Mouse (Mus musculus) liver, embryonic 16.5 days (tissue): Measurements from ENCODE around the gene Nhej1. TPM values are rescaled to one million over a fixed set of nuclear protein-coding genes. Genes with fewer than 3 reads are reported as not detected.

Experiments used
- ATAC-seq: fragments of 200-750 bp; cut with Nextera tagmentation; 2 replicates; pipeline ENCODE4 v1.8.0; 2017; ENCODE audit warnings: low read depth, mild to moderate bottlenecking, moderate number of reproducible peaks, moderate library complexity
- H3K27ac ChIP-seq: fragments of 300-500 bp; sonication (generic); 2 replicates; pipeline ENCODE4 v1.5.1; 2014; ENCODE audit warnings: mild to moderate bottlenecking, low read length
- H3K27me3 ChIP-seq: fragments of 300-500 bp; sonication (generic); 2 replicates; pipeline ENCODE4 v1.6.1; 2014; ENCODE audit warnings: low read depth, low read length, mixed read lengths; ENCODE audit not compliant: control insufficient read depth, insufficient read depth
- H3K36me3 ChIP-seq: fragments of 300-500 bp; sonication (generic); 2 replicates; pipeline ENCODE4 v1.6.1; 2014; ENCODE audit warnings: mild to moderate bottlenecking; ENCODE audit not compliant: control insufficient read depth, insufficient read depth
- H3K4me1 ChIP-seq: fragments of 300-500 bp; sonication (generic); 2 replicates; pipeline ENCODE4 v1.6.1; 2014; ENCODE audit warnings: low read depth, low read length, mixed read lengths; ENCODE audit not compliant: control insufficient read depth
- H3K4me2 ChIP-seq: fragments of 300-500 bp; sonication (generic); 2 replicates; pipeline ENCODE4 v1.6.1; 2014; ENCODE audit warnings: low read depth, low read length, mixed read lengths
- H3K4me3 ChIP-seq: fragments of 300-500 bp; sonication (generic); 2 replicates; pipeline ENCODE4 v1.5.1; 2014; ENCODE audit warnings: low read depth, mild to moderate bottlenecking, low read length
- H3K9ac ChIP-seq: fragments of 300-500 bp; sonication (generic); 2 replicates; pipeline ENCODE4 v1.6.1; 2014; ENCODE audit warnings: low read depth, low read length
- H3K9me3 ChIP-seq: fragments of 300-500 bp; sonication (generic); replicated peaks from 2 replicates; pipeline ENCODE4 v1.6.1; 2016; ENCODE audit warnings: low read length; ENCODE audit not compliant: control insufficient read depth
- WGBS: fragments of 180-500 bp; shearing (Covaris S2); extraction: QIAGEN DNeasy Blood & Tissue Kit; methylation state at CpG from one replicate; pipeline ENCODE4 v1.1.7; 2014; ENCODE audit not compliant: insufficient replicate concordance; 5-methylcytosine and 5-hydroxymethylcytosine counted together
- polyA plus RNA-seq: library from polyadenylated mRNA; unstranded; fragments of >200 nt; fragmentation: Nextera tagmentation; extraction: Ambion mirVana; gene quantifications from 2 replicates; pipeline ENCODE4 v1.2.1, GENCODE M21; 2015

Gene Nhej1
- polyA plus RNA-seq, result 5.6 and 6.0 TPM in 2 replicates

DNA sequence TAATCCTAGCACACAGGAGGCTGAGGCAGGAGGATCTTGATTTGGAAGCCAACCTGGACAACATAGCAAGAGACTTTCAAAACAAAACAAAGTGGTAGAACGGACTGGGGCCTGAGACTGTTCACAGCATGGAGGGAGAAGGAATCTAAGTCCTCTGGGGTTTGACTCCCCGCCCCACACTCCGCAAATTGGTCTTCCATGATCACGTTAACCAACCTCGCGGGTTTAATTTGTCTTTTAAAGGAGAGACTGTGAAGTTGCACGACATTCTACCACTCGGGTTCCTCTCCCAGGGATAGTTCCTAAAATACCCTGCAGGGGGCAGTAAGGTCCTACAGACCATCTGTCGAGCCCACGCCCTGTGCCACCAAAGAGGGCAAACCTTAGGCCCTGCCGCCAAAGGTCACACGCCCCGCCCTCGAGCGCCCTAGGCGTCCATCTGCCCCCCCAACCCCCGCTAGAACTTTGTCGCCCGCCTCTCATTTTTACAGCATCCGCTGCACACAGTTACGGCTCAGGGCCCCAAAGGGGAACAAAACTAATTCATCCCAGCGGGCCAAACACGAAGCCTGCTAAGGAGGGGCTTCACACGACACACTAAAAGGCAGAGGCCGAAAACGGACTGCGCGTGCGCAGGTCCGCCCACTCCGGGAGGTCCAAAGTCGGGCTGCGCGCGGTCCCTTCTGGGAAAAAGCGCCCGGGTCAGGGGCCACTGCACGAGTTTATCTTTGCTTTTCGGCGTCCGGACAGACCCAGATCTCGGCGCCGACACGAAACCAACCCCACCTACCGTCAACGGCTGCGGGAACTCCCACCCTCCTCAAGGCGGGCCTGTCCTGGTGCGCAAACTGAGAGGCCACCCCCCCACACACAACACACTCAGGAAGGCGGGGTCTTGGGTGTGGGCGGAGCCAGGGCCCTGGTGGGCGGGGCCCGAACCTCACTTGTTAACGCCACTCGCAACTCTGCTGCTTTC lies at the start of gene Nhej1:
Gene Nhej1, minus strand, starts transcription at position 855 of the 976 bp plus-strand sequence.
- H3K4me3 ChIP-seq, result peak within 1 kb of the TSS; percentile 80
- peak within 1 kb of the TSS; percentile 85 for H3K9ac ChIP-seq
- H3K27ac ChIP-seq, result peak within 1 kb of the TSS; percentile 100
- H3K4me2 ChIP-seq, result peak within 1 kb of the TSS; percentile 73
- peak; percentile 92 for ATAC-seq
- H3K27me3 ChIP-seq, result no peaks in the 10 kb centered on the region
- WGBS, result under 1% methylated on average over 56 of the region's 56 CpGs
- no peaks in the 10 kb centered on the region for H3K36me3 ChIP-seq
- no peaks in the 10 kb centered on the region for H3K9me3 ChIP-seq
- H3K4me1 ChIP-seq, result peaks cover 18% of the 10 kb centered on the region

- peak within 1 kb of the TSS; percentile 88 for H3K9ac ChIP-seq
- H3K4me2 ChIP-seq, result peak within 1 kb of the TSS; percentile 75
- peaks cover 30% of the 10 kb centered on the region for H3K4me1 ChIP-seq
- peak; percentile 97 for ATAC-seq
- peaks cover 37% of the 10 kb centered on the region for H3K36me3 ChIP-seq
- H3K4me3 ChIP-seq, result peak within 1 kb of the TSS; percentile 76
- peak within 1 kb of the TSS; percentile 95 for H3K27ac ChIP-seq
- H3K27me3 ChIP-seq, result no peaks in the 10 kb centered on the region
- no peaks in the 10 kb centered on the region for H3K9me3 ChIP-seq
- 2% methylated on average over 59 of the region's 59 CpGs for WGBS
Observed at GRCm38 (mm10) chr1:75168472-75169464, 43.8 kb upstream of the Nhej1 start, which contains the start of gene Zfand2b. TSS of gene Zfand2b (plus strand) at chr1:75168646.

DNA sequence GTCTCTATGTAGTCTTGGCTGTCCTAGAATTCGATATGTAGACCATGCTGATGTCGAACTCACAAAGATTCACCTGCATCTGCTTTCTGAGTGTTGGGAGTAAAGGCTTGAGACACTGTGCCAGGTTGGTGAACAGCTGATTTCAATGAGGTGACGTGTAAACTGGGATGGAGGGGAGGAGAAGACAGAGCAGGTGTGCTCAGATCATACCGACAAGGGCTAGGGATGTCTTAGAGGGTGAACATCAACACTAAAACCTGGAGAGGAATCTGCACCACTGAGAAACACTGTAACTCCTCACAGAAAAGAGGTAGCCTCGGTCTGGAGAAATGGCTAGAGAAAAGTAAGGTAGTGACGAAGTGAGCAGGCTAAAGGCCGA lies 43.1 kb upstream of the Nhej1 start:
- WGBS, result 4% methylated on average over 7 of the region's 7 CpGs
- Histone ChIP-seq H3K27ac (peak overlapping the region; percentile 95), H3K4me2 (peak overlapping the region; percentile 75), H3K4me1 (peaks cover 30% of the 10 kb centered on the region), H3K9me3 (no peaks in the 10 kb centered on the region), H3K9ac (peak overlapping the region; percentile 88), H3K4me3 (peak overlapping the region; percentile 76), H3K27me3 (no peaks in the 10 kb centered on the region), H3K36me3 (peaks cover 30% of the 10 kb centered on the region)
- peak; percentile 9; the same call in 1 of the 2 replicates for ATAC-seq

- H3K27ac ChIP-seq, result peak overlapping the region; percentile 84
- 25% methylated on average over 4 of the region's 4 CpGs for WGBS
- peaks cover 18% of the 10 kb centered on the region for H3K4me1 ChIP-seq
- no peak overlapping the region for H3K9ac ChIP-seq
- peak; percentile 44; the same call in 1 of the 2 replicates for ATAC-seq
- peak overlapping the region; percentile 33 for H3K4me2 ChIP-seq
- no peaks in the 10 kb centered on the region for H3K36me3 ChIP-seq
- no peaks in the 10 kb centered on the region for H3K27me3 ChIP-seq
- H3K9me3 ChIP-seq, result no peaks in the 10 kb centered on the region
- H3K4me3 ChIP-seq, result no peak overlapping the region
Observed at GRCm38 (mm10) chr1:75160256-75160617, 35.2 kb upstream of the Nhej1 start.

DNA sequence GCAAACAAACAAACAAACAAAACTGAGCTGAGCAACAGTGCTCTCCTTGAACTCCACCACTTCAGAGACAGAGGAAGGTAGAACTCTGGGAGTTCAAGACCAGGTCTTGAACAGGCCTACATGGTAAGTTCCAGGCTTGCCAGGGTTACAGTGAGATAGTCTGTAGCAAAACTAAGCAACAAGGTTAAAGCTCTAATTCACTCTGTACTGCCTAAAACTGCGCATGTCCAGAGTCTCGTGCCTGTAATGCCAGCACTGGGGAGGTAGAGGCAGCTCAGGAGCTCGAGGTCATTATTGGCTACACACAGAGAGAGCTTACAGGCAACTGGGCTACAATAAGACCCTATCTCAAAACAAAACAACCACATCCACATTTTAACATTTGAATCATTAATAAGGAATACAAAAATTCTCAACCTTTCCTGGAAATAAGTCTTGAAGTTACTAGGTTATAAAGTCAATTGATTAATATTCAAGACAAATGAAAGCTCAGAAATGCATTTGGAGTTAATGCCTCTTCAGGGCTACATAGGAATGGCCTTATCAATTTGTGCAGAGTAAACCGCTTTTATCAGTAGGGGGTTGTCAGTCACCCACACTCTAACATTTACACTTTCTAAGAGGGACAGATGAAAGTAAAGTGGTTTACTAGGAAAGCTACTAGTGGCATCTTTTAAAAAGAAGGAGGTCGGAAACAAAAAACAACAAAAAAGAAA lies 34.7 kb upstream of the Nhej1 start:
- Histone ChIP-seq H3K27me3 (no peaks in the 10 kb centered on the region), H3K27ac (peak overlapping the region; percentile 84), H3K36me3 (no peaks in the 10 kb centered on the region), H3K4me3 (no peak overlapping the region), H3K4me2 (peak overlapping the region; percentile 18; the same call in 1 of the 2 replicates), H3K4me1 (peaks cover 23% of the 10 kb centered on the region), H3K9ac (peak overlapping the region; percentile 50; the same call in 1 of the 2 replicates), H3K9me3 (no peaks in the 10 kb centered on the region)
- WGBS, result 32% methylated on average over 5 of the region's 5 CpGs
- peak; percentile 96 for ATAC-seq

GRCm38 (mm10) chr1:75158990-75159389 lies 34.0 kb upstream of the Nhej1 start:
- Histone ChIP-seq H3K4me2 (no peak overlapping the region), H3K27me3 (no peaks in the 10 kb centered on the region), H3K9me3 (no peaks in the 10 kb centered on the region), H3K27ac (peak overlapping the region; percentile 84), H3K4me3 (no peak overlapping the region), H3K4me1 (peaks cover 23% of the 10 kb centered on the region), H3K36me3 (no peaks in the 10 kb centered on the region), H3K9ac (no peak overlapping the region)
- ATAC-seq, result no peak

DNA sequence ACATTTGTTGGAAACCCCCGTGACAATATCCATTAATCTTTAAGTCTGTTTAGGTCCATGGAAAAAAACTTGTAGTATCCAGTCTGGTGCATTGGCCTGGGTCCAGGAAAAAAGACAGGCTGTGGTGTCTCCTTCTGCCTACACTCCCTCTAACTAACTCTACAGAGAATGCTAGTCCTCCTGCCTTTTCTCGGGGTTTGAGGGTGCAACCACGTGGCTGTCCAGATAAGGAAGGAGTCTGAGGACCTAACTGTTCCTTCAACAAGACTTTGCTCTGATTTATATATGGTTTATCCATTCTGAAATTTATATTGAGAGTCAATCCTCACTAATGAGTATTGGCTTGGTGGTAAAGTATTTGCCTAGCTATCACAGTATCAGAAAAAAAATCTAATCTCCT lies 30.8 kb upstream of the Nhej1 start:
- WGBS, result 34% methylated on average over 3 of the region's 3 CpGs
- no peaks in the 10 kb centered on the region for H3K27me3 ChIP-seq
- H3K4me1 ChIP-seq, result peaks cover 23% of the 10 kb centered on the region
- H3K9ac ChIP-seq, result no peak overlapping the region
- H3K36me3 ChIP-seq, result no peaks in the 10 kb centered on the region
- no peaks in the 10 kb centered on the region for H3K9me3 ChIP-seq
- no peak overlapping the region for H3K4me3 ChIP-seq
- no peak overlapping the region for H3K27ac ChIP-seq
- no peak for ATAC-seq
- H3K4me2 ChIP-seq, result no peak overlapping the region

GRCm38 (mm10) chr1:75148727-75149126 lies 23.7 kb upstream of the Nhej1 start:
- Histone ChIP-seq H3K36me3 (peaks cover 49% of the 10 kb centered on the region), H3K9me3 (no peaks in the 10 kb centered on the region), H3K27ac (no peak overlapping the region), H3K9ac (no peak overlapping the region), H3K4me3 (no peak overlapping the region), H3K4me2 (no peak overlapping the region), H3K27me3 (no peaks in the 10 kb centered on the region), H3K4me1 (peaks cover 41% of the 10 kb centered on the region)
- WGBS, result 78% methylated on average over 4 of the region's 4 CpGs
- peak; percentile 25; the same call in 1 of the 2 replicates for ATAC-seq
